Mouse (Mus musculus) common myeloid progenitor, adult 5-6 weeks (primary cell): Measurements from ENCODE around the gene Uncx. TPM values are rescaled to one million over a fixed set of nuclear protein-coding genes. Genes with fewer than 3 reads are reported as not detected.

Experiments used
- ATAC-seq: replicated peaks from 2 replicates; pipeline ENCODE4 v1.8.0; 2016; ENCODE audit warnings: low read depth, mild to moderate bottlenecking, moderate TSS enrichment, inconsistent platforms; ENCODE audit not compliant: poor library complexity, severe bottlenecking
- total RNA-seq: library from RNA; stranded (forward); fragments of 200-1000, 187-1606 nt; gene quantifications from 2 replicates; pipeline ENCODE4 v1.2.3, GENCODE M21; 2017

Gene Uncx
- total RNA-seq, 1 experiment from 2014 or later = not detected

DNA sequence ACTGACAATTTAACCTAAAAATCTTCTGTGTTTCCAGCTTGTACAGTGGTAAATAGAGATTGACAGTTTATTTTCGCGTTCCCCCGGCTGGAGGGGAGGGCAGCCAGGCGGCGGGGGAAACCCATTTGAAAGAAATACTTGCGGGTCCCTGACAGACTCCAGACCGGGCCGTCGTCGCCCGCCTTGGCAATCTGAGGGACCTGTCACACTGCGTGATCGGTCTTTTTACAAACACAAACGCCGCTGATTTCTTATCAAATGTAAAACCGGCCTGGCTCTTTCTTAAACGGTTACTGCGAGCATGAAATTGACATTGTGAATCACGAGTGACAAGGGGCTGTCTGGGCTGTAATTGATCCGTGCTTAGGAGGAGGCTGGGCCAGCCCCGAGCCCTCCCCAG is 50.5 kb downstream of the Uncx start:
- ATAC-seq = no peak

DNA sequence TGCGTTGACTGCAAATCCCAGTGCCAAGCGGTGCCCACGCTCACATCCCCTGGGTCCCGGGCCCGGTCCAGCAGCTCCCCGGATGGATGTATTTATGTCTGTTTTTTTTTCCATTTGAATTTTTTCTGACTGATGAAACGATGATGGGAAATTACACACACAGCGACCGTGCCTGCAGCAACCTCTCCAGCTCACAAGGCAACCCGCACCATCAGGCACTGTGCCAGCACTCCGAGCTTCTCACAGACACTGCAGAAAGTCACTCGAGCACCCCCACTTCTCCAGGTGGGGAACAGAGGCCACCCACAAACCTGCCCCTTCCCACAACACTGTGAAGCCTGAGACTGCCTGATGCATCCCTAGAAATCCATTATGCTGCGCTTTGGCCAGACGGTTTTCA is 51.7 kb downstream of the Uncx start:
- no peak for ATAC-seq

Other genes with a start within 250 kb of the Uncx start
- gene Adap1, start 217.9 kb upstream of the Uncx start, total RNA-seq = 15.8 and 25.8 TPM in 2 replicates
- 10.9 and 17.8 TPM in 2 replicates for gene Cox19, start 192.1 kb upstream of the Uncx start, total RNA-seq
- gene Cyp2w1, start 190.9 kb upstream of the Uncx start, total RNA-seq = not detected in 2 replicates
- gene Gpr146, start 165.8 kb upstream of the Uncx start, total RNA-seq = 4.9 and 5.4 TPM in 2 replicates
- 0.53 and 1.6 TPM in 2 replicates for gene C130050O18Rik, start 138.2 kb upstream of the Uncx start, total RNA-seq
- not detected in 2 replicates for gene Gper1, start 120.3 kb upstream of the Uncx start, total RNA-seq
- gene 3110082I17Rik, start 83.0 kb upstream of the Uncx start, total RNA-seq = 49.9 and 55.0 TPM in 2 replicates
- 12.5 and 24.4 TPM in 2 replicates for gene Zfand2a, start 58.9 kb upstream of the Uncx start, total RNA-seq
- 6.4 TPM in 2 replicates for gene Micall2, start 192.8 kb downstream of the Uncx start, total RNA-seq
- 20.4 and 32.7 TPM in 2 replicates for gene Ints1, start 232.2 kb downstream of the Uncx start, total RNA-seq
- gene Mafk, start 248.0 kb downstream of the Uncx start, total RNA-seq = 36.0 and 38.4 TPM in 2 replicates